Mouse (Mus musculus) midbrain, embryonic 15.5 days (tissue): ENCODE data around the gene Gad1. TPM values are rescaled to one million over a fixed set of nuclear protein-coding genes. Genes with fewer than 3 reads are reported as not detected.

ENCODE experiments used
- ATAC-seq: fragments of 200-750 bp; cut with Nextera tagmentation; replicated peaks from 2 replicates; pipeline ENCODE4 v1.8.0; 2017; ENCODE audit warnings: moderate TSS enrichment
- H3K27ac ChIP-seq: fragments of 300-500 bp; sonication (generic); 2 replicates; pipeline ENCODE4 v1.5.1; 2015; ENCODE audit warnings: mild to moderate bottlenecking, inconsistent platforms
- H3K27me3 ChIP-seq: fragments of 300-500 bp; sonication (generic); replicated peaks from 2 replicates; pipeline ENCODE4 v1.6.1; 2015; ENCODE audit warnings: inconsistent platforms
- H3K36me3 ChIP-seq: fragments of 300-500 bp; sonication (generic); replicated peaks from 2 replicates; pipeline ENCODE4 v1.6.1; 2015; ENCODE audit warnings: inconsistent platforms
- H3K4me1 ChIP-seq: fragments of 300-500 bp; sonication (generic); 2 replicates; pipeline ENCODE4 v1.6.1; 2015; ENCODE audit warnings: inconsistent platforms
- H3K4me2 ChIP-seq: fragments of 300-500 bp; sonication (generic); 2 replicates; pipeline ENCODE4 v1.6.1; 2015; ENCODE audit warnings: inconsistent platforms, mild to moderate bottlenecking, moderate library complexity
- H3K4me3 ChIP-seq: fragments of 300-500 bp; sonication (generic); 2 replicates; pipeline ENCODE4 v1.5.1; 2015; ENCODE audit warnings: mild to moderate bottlenecking, inconsistent platforms
- H3K9ac ChIP-seq: fragments of 300-500 bp; sonication (generic); 2 replicates; pipeline ENCODE4 v1.6.1; 2015; ENCODE audit warnings: mild to moderate bottlenecking, inconsistent platforms
- H3K9me3 ChIP-seq: fragments of 300-500 bp; sonication (generic); 2 replicates; pipeline ENCODE4 v1.6.1; 2016; ENCODE audit warnings: inconsistent platforms
- WGBS: fragments of 180-500 bp; shearing (Covaris S2); methylation state at CpG from one replicate; pipeline ENCODE4 v1.1.7; 2015; ENCODE audit warnings: mixed read lengths; 5-methylcytosine and 5-hydroxymethylcytosine counted together
- polyA plus RNA-seq: library from polyadenylated mRNA; unstranded; fragments of >200 nt; fragmentation: Nextera tagmentation; extraction: Ambion mirVana; gene quantifications from 2 replicates; pipeline ENCODE4 v1.2.1, GENCODE M21; 2015

Gad1 gene
- polyA plus RNA-seq, 1 experiment from 2014 or later: 128 TPM

- 2% methylated on average over 18 of the region's 18 CpGs for WGBS
- no peak for ATAC-seq
- peak overlapping the region; percentile 91 for H3K27ac ChIP-seq
- no peaks in the 10 kb centered on the region for H3K9me3 ChIP-seq
- H3K4me1 ChIP-seq: peaks cover 52% of the 10 kb centered on the region
- H3K9ac ChIP-seq: peak overlapping the region; percentile 59
- H3K4me2 ChIP-seq: peak overlapping the region; percentile 55
- H3K36me3 ChIP-seq: no peaks in the 10 kb centered on the region
- peaks cover 51% of the 10 kb centered on the region for H3K27me3 ChIP-seq
- peak overlapping the region; percentile 49 for H3K4me3 ChIP-seq
Measured at GRCm38 (mm10) chr2:70566603-70566981, 13.7 kb downstream of the Gad1 start.

- Histone ChIP-seq H3K4me1 (peaks cover 49% of the 10 kb centered on the region), H3K4me2 (peak overlapping the region; percentile 55), H3K27ac (peak overlapping the region; percentile 91), H3K9me3 (no peaks in the 10 kb centered on the region), H3K9ac (peak overlapping the region; percentile 59), H3K36me3 (no peaks in the 10 kb centered on the region), H3K27me3 (peaks cover 53% of the 10 kb centered on the region), H3K4me3 (peak overlapping the region; percentile 49)
- peak; percentile 42; the same call in 1 of the 2 replicates for ATAC-seq
- 3% methylated on average over 23 of the region's 23 CpGs for WGBS
Measured at GRCm38 (mm10) chr2:70567071-70567681, 14.3 kb downstream of the Gad1 start.

- peak; percentile 28; the same call in 1 of the 2 replicates for ATAC-seq
- H3K9ac ChIP-seq: no peak overlapping the region
- peaks cover 56% of the 10 kb centered on the region for H3K27me3 ChIP-seq
- peak overlapping the region; percentile 91 for H3K27ac ChIP-seq
- no peaks in the 10 kb centered on the region for H3K9me3 ChIP-seq
- H3K4me2 ChIP-seq: peak overlapping the region; percentile 55
- no peaks in the 10 kb centered on the region for H3K36me3 ChIP-seq
- H3K4me1 ChIP-seq: peaks cover 48% of the 10 kb centered on the region
- H3K4me3 ChIP-seq: peak overlapping the region; percentile 49
- under 1% methylated on average over 12 of the region's 12 CpGs for WGBS
Measured at GRCm38 (mm10) chr2:70567682-70568077, 14.8 kb downstream of the Gad1 start.

- ATAC-seq: peak; percentile 62
- Histone ChIP-seq H3K4me3 (peak overlapping the region; percentile 49), H3K4me1 (peaks cover 46% of the 10 kb centered on the region), H3K4me2 (peak overlapping the region; percentile 55), H3K27me3 (peaks cover 54% of the 10 kb centered on the region), H3K9me3 (no peaks in the 10 kb centered on the region), H3K36me3 (no peaks in the 10 kb centered on the region), H3K27ac (peak overlapping the region; percentile 91), H3K9ac (peak overlapping the region; percentile 18)
- WGBS: under 1% methylated on average over 34 of the region's 34 CpGs
Measured at GRCm38 (mm10) chr2:70568198-70568941, 15.5 kb downstream of the Gad1 start.

GRCm38 (mm10) chr2:70571698-70572097, 18.8 kb downstream of the Gad1 start:
- Histone ChIP-seq H3K27ac (no peak overlapping the region), H3K4me3 (no peak overlapping the region), H3K9ac (no peak overlapping the region), H3K4me1 (peaks cover 32% of the 10 kb centered on the region), H3K9me3 (no peaks in the 10 kb centered on the region), H3K36me3 (no peaks in the 10 kb centered on the region; the same call in 1 of the 2 replicates), H3K4me2 (no peak overlapping the region), H3K27me3 (peaks cover 33% of the 10 kb centered on the region)
- WGBS: 69% methylated on average over 4 of the region's 4 CpGs
- no peak for ATAC-seq

GRCm38 (mm10) chr2:70572251-70572650, 19.4 kb downstream of the Gad1 start:
- Histone ChIP-seq H3K9me3 (no peaks in the 10 kb centered on the region), H3K4me2 (no peak overlapping the region), H3K27me3 (peaks cover 30% of the 10 kb centered on the region), H3K4me1 (peaks cover 27% of the 10 kb centered on the region), H3K27ac (no peak overlapping the region), H3K4me3 (no peak overlapping the region), H3K9ac (no peak overlapping the region), H3K36me3 (no peaks in the 10 kb centered on the region; the same call in 1 of the 2 replicates)
- 47% methylated on average over 9 of the region's 9 CpGs for WGBS
- ATAC-seq: no peak

- 84% methylated on average over 8 of the region's 8 CpGs for WGBS
- Histone ChIP-seq H3K36me3 (no peaks in the 10 kb centered on the region; the same call in 1 of the 2 replicates), H3K27ac (no peak overlapping the region), H3K4me3 (no peak overlapping the region), H3K4me2 (no peak overlapping the region), H3K9ac (no peak overlapping the region), H3K9me3 (no peaks in the 10 kb centered on the region), H3K4me1 (peaks cover 15% of the 10 kb centered on the region), H3K27me3 (peaks cover 26% of the 10 kb centered on the region)
- no peak for ATAC-seq
Measured at GRCm38 (mm10) chr2:70573544-70574210, 20.8 kb downstream of the Gad1 start.

- 92% methylated on average over 6 of the region's 6 CpGs for WGBS
- no peak for ATAC-seq
Measured at GRCm38 (mm10) chr2:70588200-70588599, 35.3 kb downstream of the Gad1 start.

GRCm38 (mm10) chr2:70592432-70592831, 39.6 kb downstream of the Gad1 start:
- H3K27ac ChIP-seq: peak overlapping the region; percentile 29; the same call in 1 of the 2 replicates

More at GRCm38 (mm10) chr2:70588200-70588599, 35.3 kb downstream of the Gad1 start:
- no peaks in the 10 kb centered on the region for H3K27me3 ChIP-seq
- H3K9ac ChIP-seq: no peak overlapping the region
- no peaks in the 10 kb centered on the region for H3K9me3 ChIP-seq
- H3K36me3 ChIP-seq: 0 out of 2 replicates have a peak, but pooled peaks cover 5% of the 10 kb centered on the region
- peaks cover 7% of the 10 kb centered on the region for H3K4me1 ChIP-seq
- H3K27ac ChIP-seq: no peak overlapping the region
- no peak overlapping the region for H3K4me2 ChIP-seq
- H3K4me3 ChIP-seq: no peak overlapping the region

GRCm38 (mm10) chr2:70593670-70594069, 40.8 kb downstream of the Gad1 start:
- Histone ChIP-seq H3K36me3 (0 out of 2 replicates have a peak, but pooled peaks cover 5% of the 10 kb centered on the region), H3K9ac (no peak overlapping the region), H3K27me3 (no peaks in the 10 kb centered on the region), H3K4me3 (no peak overlapping the region), H3K4me1 (peaks cover 7% of the 10 kb centered on the region), H3K4me2 (no peak overlapping the region), H3K9me3 (no peaks in the 10 kb centered on the region), H3K27ac (no peak overlapping the region)
- WGBS: 85% methylated on average over 5 of the region's 5 CpGs
- ATAC-seq: no peak

More at GRCm38 (mm10) chr2:70592432-70592831, 39.6 kb downstream of the Gad1 start:
- Histone ChIP-seq H3K9me3 (no peaks in the 10 kb centered on the region), H3K4me3 (no peak overlapping the region), H3K4me2 (no peak overlapping the region), H3K9ac (no peak overlapping the region), H3K4me1 (peaks cover 7% of the 10 kb centered on the region), H3K27me3 (no peaks in the 10 kb centered on the region), H3K36me3 (0 out of 2 replicates have a peak, but pooled peaks cover 5% of the 10 kb centered on the region)
- WGBS: 33% methylated on average over 6 of the region's 6 CpGs
- ATAC-seq: peak; percentile 88

- Histone ChIP-seq H3K4me1 (peaks cover 7% of the 10 kb centered on the region), H3K9me3 (no peaks in the 10 kb centered on the region), H3K4me3 (no peak overlapping the region), H3K27me3 (no peaks in the 10 kb centered on the region), H3K27ac (no peak overlapping the region), H3K4me2 (no peak overlapping the region), H3K36me3 (no peaks in the 10 kb centered on the region), H3K9ac (no peak overlapping the region)
- no peak for ATAC-seq
- WGBS: 78% methylated on average over 2 of the region's 2 CpGs
Measured at GRCm38 (mm10) chr2:70595896-70596295, 43.0 kb downstream of the Gad1 start.

- Histone ChIP-seq H3K4me2 (no peak overlapping the region), H3K27me3 (no peaks in the 10 kb centered on the region), H3K4me3 (no peak overlapping the region), H3K27ac (no peak overlapping the region), H3K4me1 (no peaks in the 10 kb centered on the region), H3K9ac (no peak overlapping the region), H3K9me3 (no peaks in the 10 kb centered on the region), H3K36me3 (no peaks in the 10 kb centered on the region)
- 84% methylated on average over 3 of the region's 3 CpGs for WGBS
- ATAC-seq: no peak
Measured at GRCm38 (mm10) chr2:70609769-70610168, 56.9 kb downstream of the Gad1 start.
